Mouse (Mus musculus): ENCODE measurements around the gene Cldnd1. TPM values are rescaled to one million over a fixed set of nuclear protein-coding genes. Genes with fewer than 3 reads are reported as not detected.

Gene Cldnd1
- polyA plus RNA-seq, 1 experiment, result 26.0 TPM

DNA sequence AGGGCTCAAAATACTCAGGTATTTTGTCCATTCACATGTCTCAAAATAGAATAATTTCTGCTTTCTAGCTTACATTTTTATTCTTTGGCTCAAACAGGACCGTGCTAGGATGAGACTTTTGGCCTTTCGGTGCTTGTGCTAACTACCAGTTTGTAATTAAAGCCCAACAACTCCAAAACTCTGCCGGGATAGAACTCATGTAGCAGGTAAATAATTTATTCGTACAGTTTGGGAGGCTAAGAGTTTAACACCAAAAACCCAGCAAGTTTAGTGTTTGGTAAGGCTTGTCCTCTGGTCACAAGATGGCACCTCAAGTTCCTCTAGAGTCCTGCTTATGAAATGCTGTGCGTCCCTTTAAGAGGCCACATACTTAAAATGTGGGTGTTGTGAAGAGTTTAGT lies 13.0 kb downstream of the Cldnd1 start:
- no peaks in the 10 kb centered on the region for H3K4me1 ChIP-seq (ENCODE audit: control insufficient read depth, insufficient read depth, insufficient read length)
- no peak overlapping the region for H3K4me3 ChIP-seq (ENCODE audit: extremely low read depth, insufficient read depth, insufficient read length)
- no peak overlapping the region for H3K27ac ChIP-seq (ENCODE audit: insufficient read depth, low read length)
- no peaks in the 10 kb centered on the region; the same call in 1 of the 2 replicates for H3K36me3 ChIP-seq (ENCODE audit: control insufficient read depth, insufficient read depth, low read length)
- no peak for TF ChIP-seq POLR2A (IDR thresholded peaks at IDR 0.05; ENCODE audit: low read depth, low read length)
- no peak for TF ChIP-seq CTCF (IDR thresholded peaks at IDR 0.05; ENCODE audit: extremely low read depth, insufficient read depth, insufficient read length, insufficient replicate concordance)
- 95% methylated on average over 5 of the region's 5 CpGs for WGBS
- DNase-seq (ENCODE audit: low read depth in 1 of 2, low spot score in 2 of 2), result no peak
- no peaks in the 10 kb centered on the region for H3K27me3 ChIP-seq (ENCODE audit: control insufficient read depth, insufficient read depth, low read length)

DNA sequence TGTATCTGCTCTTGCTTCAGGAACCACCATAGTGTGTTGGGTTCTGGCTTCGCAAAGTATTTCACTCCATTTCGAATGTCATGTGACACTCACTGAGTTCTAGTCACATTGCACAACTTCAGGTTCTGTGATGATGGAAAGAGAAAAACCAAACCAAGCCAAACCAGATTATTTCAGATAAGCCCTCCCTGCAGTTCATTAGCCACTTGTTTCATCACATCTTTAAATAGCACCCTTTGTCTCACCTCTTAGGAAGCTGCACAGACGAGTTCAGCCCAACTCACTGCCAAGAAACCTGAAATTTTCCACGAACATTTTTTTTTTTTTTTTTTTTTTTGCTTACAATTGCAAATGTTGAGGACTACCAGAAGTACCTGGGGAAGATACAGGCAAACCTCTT lies 19.0 kb downstream of the Cldnd1 start:
- no peak for TF ChIP-seq POLR2A (IDR thresholded peaks at IDR 0.05; ENCODE audit: low read depth, low read length)
- H3K4me1 ChIP-seq (ENCODE audit: control insufficient read depth, insufficient read depth, insufficient read length), result no peaks in the 10 kb centered on the region
- H3K36me3 ChIP-seq (ENCODE audit: control insufficient read depth, insufficient read depth, low read length), result no peaks in the 10 kb centered on the region; the same call in 1 of the 2 replicates
- no peaks in the 10 kb centered on the region for H3K27me3 ChIP-seq (ENCODE audit: control insufficient read depth, insufficient read depth, low read length)
- H3K4me3 ChIP-seq (ENCODE audit: extremely low read depth, insufficient read depth, insufficient read length), result no peak overlapping the region
- no peak overlapping the region for H3K27ac ChIP-seq (ENCODE audit: insufficient read depth, low read length)
- 71% methylated on average over 4 of the region's 4 CpGs for WGBS
- no peak for DNase-seq (ENCODE audit: low read depth in 1 of 2, low spot score in 2 of 2)

DNA sequence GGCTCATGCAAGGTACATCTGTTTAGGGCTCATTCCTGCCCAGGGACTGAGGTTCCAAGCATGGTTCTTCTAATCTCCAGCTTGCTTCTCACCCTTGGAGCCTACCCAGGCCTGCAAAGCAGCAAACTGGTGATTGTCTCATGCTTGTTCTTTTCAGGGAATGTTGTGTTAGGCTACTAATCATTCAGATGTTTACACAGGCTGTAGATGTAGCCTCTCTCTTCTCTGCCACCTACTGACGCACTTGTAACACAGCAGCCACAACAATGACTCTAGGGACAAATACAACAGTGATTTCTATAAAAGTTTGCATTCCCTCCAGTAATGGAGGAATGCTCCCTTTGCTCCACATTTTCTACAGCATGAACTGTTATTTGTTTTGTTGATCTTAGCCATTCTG lies 23.6 kb downstream of the Cldnd1 start:
- H3K4me1 ChIP-seq (ENCODE audit: control insufficient read depth, insufficient read depth, insufficient read length), result no peaks in the 10 kb centered on the region
- H3K27me3 ChIP-seq (ENCODE audit: control insufficient read depth, insufficient read depth, low read length), result no peaks in the 10 kb centered on the region
- TF ChIP-seq CTCF (IDR thresholded peaks at IDR 0.05; ENCODE audit: extremely low read depth, insufficient read depth, insufficient read length, insufficient replicate concordance) (no peak), POLR2A (IDR thresholded peaks at IDR 0.05; ENCODE audit: low read depth, low read length) (no peak)
- H3K4me3 ChIP-seq (ENCODE audit: extremely low read depth, insufficient read depth, insufficient read length), result no peak overlapping the region
- no peak for DNase-seq (ENCODE audit: low read depth in 1 of 2, low spot score in 2 of 2)
- WGBS, result 22% methylated on average over 1 of the region's 1 CpGs
- no peaks in the 10 kb centered on the region for H3K36me3 ChIP-seq (ENCODE audit: control insufficient read depth, insufficient read depth, low read length)
- no peak overlapping the region for H3K27ac ChIP-seq (ENCODE audit: insufficient read depth, low read length)

DNA sequence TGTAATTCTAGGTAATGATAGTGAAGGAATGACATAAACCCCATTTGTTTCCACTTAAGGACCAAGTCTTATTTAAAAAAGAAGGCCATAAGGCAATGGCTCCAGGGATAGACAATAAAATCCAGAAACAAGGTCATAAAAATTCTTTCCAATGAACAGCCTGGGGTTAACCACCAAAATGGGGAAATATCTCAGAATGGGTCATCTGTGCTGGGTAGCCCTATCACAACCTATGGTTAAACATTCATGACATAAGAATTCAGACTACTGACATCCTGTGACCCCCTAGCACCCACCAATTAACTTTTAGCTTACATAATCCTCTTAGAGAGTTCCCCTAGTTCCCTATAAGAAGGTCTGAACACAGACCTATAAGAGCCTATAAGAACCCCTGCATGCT lies 28.5 kb downstream of the Cldnd1 start:
- no peaks in the 10 kb centered on the region for H3K4me1 ChIP-seq (ENCODE audit: control insufficient read depth, insufficient read depth, insufficient read length)
- no peak overlapping the region for H3K27ac ChIP-seq (ENCODE audit: insufficient read depth, low read length)
- no peak for DNase-seq (ENCODE audit: low read depth in 1 of 2, low spot score in 2 of 2)
- no peaks in the 10 kb centered on the region for H3K36me3 ChIP-seq (ENCODE audit: control insufficient read depth, insufficient read depth, low read length)
- no peaks in the 10 kb centered on the region for H3K27me3 ChIP-seq (ENCODE audit: control insufficient read depth, insufficient read depth, low read length)
- TF ChIP-seq CTCF (IDR thresholded peaks at IDR 0.05; ENCODE audit: extremely low read depth, insufficient read depth, insufficient read length, insufficient replicate concordance), result no peak
- no peak for TF ChIP-seq POLR2A (IDR thresholded peaks at IDR 0.05; ENCODE audit: low read depth, low read length)
- H3K4me3 ChIP-seq (ENCODE audit: extremely low read depth, insufficient read depth, insufficient read length), result no peak overlapping the region

DNA sequence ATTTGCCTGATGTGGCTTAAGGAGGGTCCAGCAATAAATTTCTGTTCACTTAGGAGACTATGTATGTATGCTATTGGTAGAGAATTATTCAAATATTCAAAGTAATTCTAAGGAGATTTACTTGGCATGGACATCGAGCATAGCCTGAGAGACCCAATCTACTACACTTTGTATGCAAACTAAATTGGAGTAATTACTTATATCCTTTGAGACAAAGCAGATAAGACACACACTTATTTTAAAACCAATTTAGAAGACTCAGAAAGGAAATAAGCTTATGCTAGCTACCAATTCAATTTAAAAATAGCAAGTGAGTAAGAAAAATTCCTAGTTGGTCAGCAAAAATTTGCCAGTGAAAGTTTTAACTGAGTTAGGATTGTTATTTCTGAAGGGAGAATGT lies 35.4 kb downstream of the Cldnd1 start, which contains the start of gene Olfr172:
Gene Olfr172 (minus strand): TSS at position 101 of the 400 bp plus-strand sequence.
- WGBS, result 86% methylated on average over 1 of the region's 1 CpGs
- H3K27ac ChIP-seq (ENCODE audit: insufficient read depth, low read length), result no peak within 1 kb of the TSS
- DNase-seq (ENCODE audit: low read depth in 1 of 2, low spot score in 2 of 2), result no peak
- TF ChIP-seq POLR2A (IDR thresholded peaks at IDR 0.05; ENCODE audit: low read depth, low read length), result no peak
- no peak for TF ChIP-seq CTCF (IDR thresholded peaks at IDR 0.05; ENCODE audit: extremely low read depth, insufficient read depth, insufficient read length, insufficient replicate concordance)
- H3K27me3 ChIP-seq (ENCODE audit: control insufficient read depth, insufficient read depth, low read length), result no peaks in the 10 kb centered on the region
- no peaks in the 10 kb centered on the region for H3K36me3 ChIP-seq (ENCODE audit: control insufficient read depth, insufficient read depth, low read length)
- no peak within 1 kb of the TSS for H3K4me3 ChIP-seq (ENCODE audit: extremely low read depth, insufficient read depth, insufficient read length)
- no peaks in the 10 kb centered on the region for H3K4me1 ChIP-seq (ENCODE audit: control insufficient read depth, insufficient read depth, insufficient read length)

Other genes starting within 250 kb of the Cldnd1 start
- 10.8 and 12.0 TPM in 2 replicates for gene St3gal6, start 203.7 kb upstream of the Cldnd1 start, polyA plus RNA-seq (2012; rRNA removed)
- gene Gm813, start 110.9 kb upstream of the Cldnd1 start, polyA plus RNA-seq (2012; rRNA removed), result not detected in 2 replicates
- not detected in 2 replicates for gene E330017A01Rik, start 89.2 kb upstream of the Cldnd1 start, polyA plus RNA-seq (2012; rRNA removed)
- 22.3 and 36.3 TPM in 2 replicates for gene Cpox, start 57.6 kb upstream of the Cldnd1 start, polyA plus RNA-seq (2012; rRNA removed)
- 0.70 and 0.86 TPM in 2 replicates for gene Gpr15, start 8.8 kb upstream of the Cldnd1 start, polyA plus RNA-seq (2012; rRNA removed)
- not detected in 2 replicates for gene Olfr172, start 35.3 kb downstream of the Cldnd1 start, polyA plus RNA-seq (2012; rRNA removed)
- gene Olfr173, start 72.4 kb downstream of the Cldnd1 start, polyA plus RNA-seq (2012; rRNA removed), result not detected in 2 replicates
- not detected in 2 replicates for gene Olfr175-ps1, start 98.9 kb downstream of the Cldnd1 start, polyA plus RNA-seq (2012; rRNA removed)
- not detected in 2 replicates for gene Olfr177, start 146.9 kb downstream of the Cldnd1 start, polyA plus RNA-seq (2012; rRNA removed)
- gene Olfr178, start 164.2 kb downstream of the Cldnd1 start, polyA plus RNA-seq (2012; rRNA removed), result not detected in 2 replicates
- gene Olfr181, start 200.8 kb downstream of the Cldnd1 start, polyA plus RNA-seq (2012; rRNA removed), result not detected in 2 replicates
- gene Olfr180, start 201.5 kb downstream of the Cldnd1 start, polyA plus RNA-seq (2012; rRNA removed), result not detected in 2 replicates